Mouse (Mus musculus) CH12.LX (cell line): Measurements from ENCODE around the gene Traf3ip2. TPM values are rescaled to one million over a fixed set of nuclear protein-coding genes. Genes with fewer than 3 reads are reported as not detected.

Experiments
- DNase-seq: peaks from one replicate; pipeline ENCODE4 v3.0.0-alpha.2; 2013; ENCODE audit errors: extremely low read depth
- H3K27ac ChIP-seq: 2 replicates; pipeline ENCODE4 v1.5.1; 2012; ENCODE audit warnings: low read depth, mild to moderate bottlenecking, control low read depth, moderate library complexity; ENCODE audit not compliant: insufficient read depth
- H3K27me3 ChIP-seq: replicated peaks from 2 replicates; pipeline ENCODE3; 2012; ENCODE audit warnings: inconsistent platforms
- H3K36me3 ChIP-seq, 2 experiments: replicated peaks in 1 of 2; 2 replicates each; pipeline versions ENCODE3 to v1.6.1; 2012; ENCODE audit warnings: inconsistent platforms in 1 of 2, low read length in 1 of 2, mild to moderate bottlenecking in 1 of 2, mixed read lengths in 1 of 2, moderate library complexity in 1 of 2; ENCODE audit not compliant: control insufficient read depth in 1 of 2, insufficient read depth in 1 of 2
- H3K4me1 ChIP-seq, 2 experiments: 2 replicates each; pipeline ENCODE4 v1.6.1; 2012; ENCODE audit warnings: inconsistent platforms in 1 of 2, moderate library complexity in 1 of 2; ENCODE audit not compliant: insufficient read depth in 2 of 2, control insufficient read depth in 1 of 2
- H3K4me2 ChIP-seq: 2 replicates; pipeline ENCODE4 v1.6.1; 2012; ENCODE audit warnings: low read depth, mild to moderate bottlenecking, control low read depth; ENCODE audit not compliant: poor library complexity, insufficient read depth, severe bottlenecking
- H3K4me3 ChIP-seq, 3 experiments: fragments of 150-350 bp in 1 of 3; sonication (generic) in 1 of 3; replicated peaks in 1 of 3; 2 replicates each; pipeline versions ENCODE3 to v1.5.1; 2011 to 2012; ENCODE audit warnings: low read depth in 2 of 3, low read length in 2 of 3, mild to moderate bottlenecking in 2 of 3, moderate library complexity in 2 of 3, control low read depth in 1 of 3, improper control_type of control experiment in 1 of 3, inconsistent platforms in 1 of 3, mixed read lengths in 1 of 3; ENCODE audit not compliant: poor library complexity in 1 of 3
- H3K79me2 ChIP-seq: replicated peaks from 2 replicates; pipeline ENCODE4 v1.6.1; 2012; ENCODE audit warnings: mild to moderate bottlenecking, moderate library complexity; ENCODE audit not compliant: control insufficient read depth, poor library complexity, insufficient read depth, severe bottlenecking; ENCODE audit errors: extremely low read depth
- H3K9ac ChIP-seq: 2 replicates; pipeline ENCODE4 v1.6.1; 2012; ENCODE audit warnings: low read depth, mild to moderate bottlenecking, control low read depth, moderate library complexity; ENCODE audit not compliant: insufficient read depth
- H3K9me3 ChIP-seq: replicated peaks from 2 replicates; pipeline ENCODE3; 2012; ENCODE audit warnings: low read length, inconsistent platforms, mixed read lengths
- CHD1 ChIP-seq: IDR thresholded peaks from 2 replicates; pipeline ENCODE4 v1.6.1; 2012; ENCODE audit warnings: low read depth, low read length, improper control_type of control experiment, inconsistent platforms
- CHD2 ChIP-seq: IDR thresholded peaks from 2 replicates; pipeline ENCODE4 v1.6.1; 2011; ENCODE audit warnings: low read length, improper control_type of control experiment
- E2F4 ChIP-seq: IDR thresholded peaks from 2 replicates; pipeline ENCODE4 v1.6.1; 2011; ENCODE audit warnings: low read depth, low read length, improper control_type of control experiment; ENCODE audit not compliant: insufficient replicate concordance
- HCFC1 ChIP-seq: IDR thresholded peaks from 2 replicates; pipeline ENCODE4 v1.6.1; 2012; ENCODE audit warnings: low read depth, mild to moderate bottlenecking, inconsistent platforms, low read length, improper control_type of control experiment
- JUN ChIP-seq: IDR thresholded peaks from 2 replicates; pipeline ENCODE4 v1.6.1; 2011; ENCODE audit warnings: low read depth, mild to moderate bottlenecking, low read length, improper control_type of control experiment, moderate library complexity; ENCODE audit not compliant: insufficient read depth
- JUND ChIP-seq: conservative IDR thresholded peaks from 2 replicates; pipeline ENCODE4 v1.6.1; 2011; ENCODE audit warnings: low read depth, low read length, improper control_type of control experiment
- MXI1 ChIP-seq: IDR thresholded peaks from 2 replicates; pipeline ENCODE4 v1.6.1; 2011; ENCODE audit warnings: mild to moderate bottlenecking, low read depth, low read length, improper control_type of control experiment
- MYC ChIP-seq: IDR thresholded peaks from 2 replicates; pipeline ENCODE4 v1.6.1; 2011; ENCODE audit warnings: low read depth, mild to moderate bottlenecking, improper control_type of control experiment, low read length
- NRF1 ChIP-seq: IDR thresholded peaks from 2 replicates; pipeline ENCODE4 v1.6.1; 2014; ENCODE audit warnings: low read depth, mild to moderate bottlenecking, inconsistent platforms, low read length, improper control_type of control experiment, moderate library complexity
- PAX5 ChIP-seq: IDR thresholded peaks from 2 replicates; pipeline ENCODE4 v1.6.1; 2012; ENCODE audit warnings: low read length, inconsistent platforms, mixed read lengths
- TBP ChIP-seq: conservative IDR thresholded peaks from 2 replicates; pipeline ENCODE4 v1.6.1; 2011; ENCODE audit warnings: low read depth, low read length, improper control_type of control experiment
- USF1 ChIP-seq: IDR thresholded peaks from 2 replicates; pipeline ENCODE4 v1.6.1; 2014; ENCODE audit warnings: low read depth, mild to moderate bottlenecking, inconsistent platforms, low read length, improper control_type of control experiment
- ZMIZ1 ChIP-seq: IDR thresholded peaks from 2 replicates; pipeline ENCODE4 v1.6.1; 2012; ENCODE audit warnings: low read depth, mild to moderate bottlenecking, inconsistent platforms, low read length, improper control_type of control experiment
- dilution Hi-C: fragments of 300-500 bp; cut with MboI; formaldehyde crosslinking; loops from 2 replicates; pipeline ENCODE4 v1.14.3; 2020; ENCODE audit warnings: low sequenced_read_pairs; ENCODE audit not compliant: extremely low pct_unique_long_range_greater_than_20kb, extremely low pct_ligation_motif_present
- in situ Hi-C: fragments of 300-500 bp; cut with MboI; formaldehyde crosslinking; loops from 3 replicates; pipeline ENCODE4 v1.14.3; 2019; ENCODE audit warnings: low sequenced_read_pairs, low pct_ligation_motif_present, low pct_unique_long_range_greater_than_20kb, mixed read lengths
- polyA plus RNA-seq: library from polyadenylated mRNA; unstranded; fragments of >175 nt; gene quantifications from 2 replicates; pipeline ENCODE4 v1.2.1, GENCODE M21; 2012; ENCODE audit warnings: low read depth; ENCODE audit not compliant: insufficient read length
- total RNA-seq, 2 experiments: library from RNA; depleted of rRNA; stranded (reverse); fragments of 300-350 nt in 1 of 2; fragments of >200 nt in 1 of 2; gene quantifications; 2 replicates each; pipeline ENCODE4 v1.2.3; 2012 to 2014

Gene Traf3ip2
- total and polyA plus RNA-seq, 3 experiments: 9.2 to 23.4 (median 15.6) TPM

- no peak for DNase-seq
- in situ Hi-C loops: no loop called here
- TF ChIP-seq USF1: no peak
- TF ChIP-seq CHD2: no peak
- no peak for TF ChIP-seq JUND
- TF ChIP-seq TBP: no peak
Measured at GRCm38 (mm10) chr10:39611234-39611633, 1.5 kb upstream of the Traf3ip2 start.

GRCm38 (mm10) chr10:39612131-39612530 is 603 bp upstream of the Traf3ip2 start:
- DNase-seq: no peak
- Histone ChIP-seq H3K27me3 (no peaks in the 10 kb centered on the region), H3K4me1 (peaks cover 5 to 38% of the 10 kb centered on the region in 2 experiments), H3K9ac (peak overlapping the region; percentile 50), H3K36me3 (peaks cover 11 to 20% of the 10 kb centered on the region in 2 experiments), H3K4me2 (peak overlapping the region; percentile 67; the same call in 1 of the 2 replicates), H3K27ac (no peak overlapping the region), H3K79me2 (peaks cover 11% of the 10 kb centered on the region), H3K4me3 (no peak overlapping the region), H3K9me3 (peaks cover 3% of the 10 kb centered on the region)
- in situ Hi-C loops (no loop called here), dilution Hi-C loops (no loop called here)
- no peak for TF ChIP-seq MYC
- no peak for TF ChIP-seq HCFC1
- TF ChIP-seq CHD1: no peak
- no peak for TF ChIP-seq NRF1
- no peak for TF ChIP-seq MXI1
- no peak for TF ChIP-seq E2F4
- no peak for TF ChIP-seq JUN
- TF ChIP-seq ZMIZ1: no peak
- no peak for TF ChIP-seq PAX5

More at GRCm38 (mm10) chr10:39611234-39611633, 1.5 kb upstream of the Traf3ip2 start:
- Histone ChIP-seq H3K27ac (no peak overlapping the region), H3K4me1 (peaks cover 5 to 33% of the 10 kb centered on the region in 2 experiments), H3K79me2 (peaks cover 7% of the 10 kb centered on the region), H3K9ac (no peak overlapping the region), H3K36me3 (peaks cover 5 to 11% of the 10 kb centered on the region in 2 experiments), H3K4me3 (no peak overlapping the region), H3K4me2 (no peak overlapping the region), H3K9me3 (peaks cover 3% of the 10 kb centered on the region), H3K27me3 (no peaks in the 10 kb centered on the region)
- dilution Hi-C loops: no loop called here
